Mouse (Mus musculus): ENCODE data around the gene Senp7.
A peak's percentile ranks its signal among the peaks of the same experiment; 100 is the strongest.
"Not testable (repeated sequence)": the region's sequence is repeated elsewhere in the genome, so short reads cannot be mapped to it uniquely, and the experiment has no call there.

Gene Senp7

DNA sequence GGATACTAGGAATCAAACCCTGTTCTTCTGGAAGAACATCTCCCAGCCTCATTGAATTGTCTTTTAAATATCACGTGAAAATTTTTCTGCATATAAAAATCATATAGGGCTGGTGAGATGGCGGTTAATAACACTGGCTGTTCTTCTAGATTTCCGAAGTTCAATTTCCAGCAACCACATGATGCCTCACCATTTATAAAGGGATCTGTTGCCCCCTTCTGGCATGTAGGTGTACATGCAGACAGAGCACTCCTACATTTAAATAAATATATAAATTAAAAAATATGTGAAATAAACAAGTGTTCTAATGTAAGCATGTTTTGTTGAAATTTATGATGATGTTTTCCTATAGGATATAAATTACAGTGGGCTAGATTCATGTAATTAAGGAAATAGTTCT lies 83.5 kb downstream of the Senp7 start:
- DNase-seq (ENCODE audit: extremely low read depth, low read depth, low spot score) = no peak

GRCm38 (mm10) chr16:56134149-56134548 lies 86.0 kb downstream of the Senp7 start:
- peak; percentile 36 for DNase-seq (ENCODE audit: extremely low read depth, low read depth, low spot score)

DNA sequence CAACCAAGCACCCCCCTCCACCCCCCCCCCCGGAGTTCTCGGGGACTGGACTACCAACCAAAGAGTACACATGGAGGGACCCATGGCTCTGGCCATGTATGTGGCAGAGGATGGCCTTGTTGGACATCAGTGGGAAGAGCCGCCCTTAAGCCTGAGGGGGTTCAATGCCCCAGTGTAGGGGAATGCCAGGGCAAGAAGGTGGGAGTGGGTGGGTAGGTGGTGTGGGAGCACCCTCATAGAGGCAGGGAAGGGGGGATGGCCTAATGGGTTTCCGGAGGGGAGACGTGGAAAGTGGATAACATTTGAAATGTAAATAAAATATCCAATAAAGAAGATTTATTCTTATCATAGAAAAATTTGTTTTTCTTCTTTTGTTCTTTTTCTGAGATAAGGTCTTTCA lies 89.5 kb downstream of the Senp7 start:
- DNase-seq (ENCODE audit: extremely low read depth, low read depth, low spot score) = not testable (repeated sequence)

DNA sequence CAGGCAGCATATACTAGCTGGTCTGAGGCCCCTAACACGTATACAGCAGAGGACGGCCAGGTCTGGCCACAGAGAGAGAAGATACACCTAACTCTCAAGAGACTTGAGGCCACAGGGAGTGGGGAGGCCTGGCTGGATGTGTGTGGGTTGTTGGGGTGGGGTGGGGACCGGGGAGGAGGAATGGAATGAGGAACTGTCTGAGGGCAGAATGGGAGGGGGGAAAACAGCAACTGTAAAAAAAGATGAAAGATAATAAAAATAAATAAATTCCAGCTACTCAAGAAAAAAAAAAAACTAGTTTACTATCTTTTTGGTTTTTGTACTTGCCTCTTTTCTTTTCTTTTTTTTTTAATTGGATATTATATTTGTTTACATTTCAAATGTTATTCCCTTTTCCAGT lies 91.8 kb downstream of the Senp7 start:
- DNase-seq (ENCODE audit: extremely low read depth, low read depth, low spot score) = no peak

- DNase-seq (ENCODE audit: extremely low read depth, low read depth, low spot score) = no peak
Observed at GRCm38 (mm10) chr16:56144876-56145555, 96.9 kb downstream of the Senp7 start.

DNA sequence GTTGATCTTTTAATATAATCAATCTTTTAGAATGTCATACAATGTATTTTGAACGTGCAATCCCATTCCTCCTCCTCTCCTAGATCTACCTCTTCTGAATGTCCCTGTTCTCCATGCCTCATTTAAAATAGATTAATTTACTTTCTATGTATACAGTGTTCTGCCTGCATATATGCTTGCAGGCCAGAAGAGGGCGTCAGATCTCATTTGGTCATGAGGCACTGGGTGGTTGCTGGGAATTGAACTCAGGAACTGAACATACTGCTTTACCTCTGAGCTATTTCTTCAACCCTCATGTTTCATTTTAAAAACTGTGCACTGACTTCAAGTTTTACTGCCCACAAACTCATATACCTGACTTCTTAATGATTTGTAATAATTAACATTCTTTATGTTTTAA lies 99.5 kb downstream of the Senp7 start:
- no peak for DNase-seq (ENCODE audit: extremely low read depth, low read depth, low spot score)

- DNase-seq (ENCODE audit: extremely low read depth, low read depth, low spot score) = peak; percentile 78
Observed at GRCm38 (mm10) chr16:56163466-56163865, 115.3 kb downstream of the Senp7 start.

DNA sequence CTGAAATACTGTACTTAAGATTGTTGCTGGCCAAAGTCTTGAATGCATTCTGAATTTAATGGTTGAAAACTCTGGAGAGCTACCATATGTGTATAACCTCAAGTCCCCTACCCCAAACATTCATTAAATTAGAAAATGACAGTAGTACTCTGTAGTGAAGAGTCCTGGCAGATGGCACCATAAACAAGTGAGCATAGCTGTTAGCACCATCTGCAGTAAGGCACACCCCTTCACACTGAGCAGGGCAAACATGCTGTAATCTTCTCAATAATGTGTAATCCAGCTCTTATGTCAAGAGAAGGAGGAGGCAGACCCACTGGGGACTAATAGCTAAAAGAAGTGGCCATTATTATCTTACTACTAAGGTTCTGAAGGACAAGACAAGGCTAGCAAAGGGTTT lies 122.1 kb downstream of the Senp7 start:
- DNase-seq (ENCODE audit: extremely low read depth, low read depth, low spot score) = no peak

DNA sequence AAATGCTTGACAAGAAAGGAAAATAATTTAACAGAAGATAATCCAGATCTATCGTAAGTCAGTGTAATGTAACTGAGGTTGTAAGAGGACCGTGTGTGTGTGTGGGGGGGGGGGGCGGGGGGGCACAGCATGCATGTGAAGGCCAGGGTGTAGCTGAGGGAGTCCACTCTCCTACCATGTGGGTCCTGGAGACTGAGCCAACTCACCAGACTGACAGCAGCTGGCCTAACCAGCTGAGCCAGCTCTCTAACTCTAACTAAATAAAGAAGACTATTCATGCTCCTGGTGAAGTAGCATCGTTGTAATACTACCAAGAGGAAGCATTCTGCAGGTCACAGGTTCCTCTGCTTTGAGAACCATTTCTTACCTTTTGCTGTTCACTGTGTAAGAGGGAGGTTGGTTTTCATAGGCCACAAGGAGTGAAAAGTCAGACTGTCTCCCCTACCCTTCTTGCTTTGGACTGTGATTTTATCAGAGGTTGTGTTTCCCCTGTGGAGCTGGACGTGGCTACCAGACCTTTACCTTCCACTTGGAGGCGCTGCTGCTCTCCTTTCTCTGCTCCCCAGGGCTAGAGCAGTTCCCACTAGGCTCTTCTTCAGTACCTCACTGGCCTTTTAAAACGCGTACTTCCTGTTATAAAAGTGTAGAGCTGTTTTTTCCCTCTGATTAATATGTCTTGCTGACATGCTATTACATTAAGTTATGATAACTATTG lies 127.9 kb downstream of the Senp7 start:
- no peak for DNase-seq (ENCODE audit: extremely low read depth, low read depth, low spot score)

DNA sequence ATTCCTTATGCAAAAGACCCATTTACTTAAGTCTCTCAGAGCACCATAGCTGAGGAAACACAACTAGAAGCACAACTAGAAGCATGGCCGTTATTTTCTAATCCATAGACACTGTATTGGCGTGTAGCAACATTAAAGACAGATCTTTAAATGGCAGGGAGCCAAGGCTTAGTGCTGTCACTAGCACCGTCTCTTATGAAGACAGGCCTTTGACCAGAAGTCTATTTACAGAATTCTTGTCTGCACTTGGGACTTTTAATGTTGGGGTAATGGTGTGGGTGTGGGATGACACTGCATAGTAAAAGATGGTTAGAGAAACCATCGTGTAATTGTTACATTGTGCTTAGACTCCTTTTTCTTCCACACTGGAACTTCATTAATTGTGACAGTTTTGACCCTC lies 138.7 kb downstream of the Senp7 start:
- no peak for DNase-seq (ENCODE audit: extremely low read depth, low read depth, low spot score)

DNA sequence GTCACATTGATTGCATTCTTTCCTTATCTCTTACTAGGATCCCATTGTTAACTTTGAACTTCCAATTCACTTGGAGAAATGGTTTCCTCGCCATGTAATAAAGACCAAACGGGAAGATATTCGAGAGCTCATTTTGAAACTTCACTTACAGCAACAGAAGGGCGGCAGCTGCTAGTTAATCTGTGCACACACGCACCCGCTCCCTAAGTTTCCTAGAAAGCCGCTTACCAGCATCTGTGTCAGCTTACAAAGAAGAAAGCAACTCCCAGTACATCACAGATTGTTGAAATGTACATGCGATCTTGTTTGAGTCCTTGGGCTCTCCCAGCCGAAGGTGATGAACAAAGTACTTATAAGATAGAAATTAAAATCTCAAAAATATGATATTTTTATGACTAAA lies 140.1 kb downstream of the Senp7 start:
- DNase-seq (ENCODE audit: extremely low read depth, low read depth, low spot score) = no peak

DNA sequence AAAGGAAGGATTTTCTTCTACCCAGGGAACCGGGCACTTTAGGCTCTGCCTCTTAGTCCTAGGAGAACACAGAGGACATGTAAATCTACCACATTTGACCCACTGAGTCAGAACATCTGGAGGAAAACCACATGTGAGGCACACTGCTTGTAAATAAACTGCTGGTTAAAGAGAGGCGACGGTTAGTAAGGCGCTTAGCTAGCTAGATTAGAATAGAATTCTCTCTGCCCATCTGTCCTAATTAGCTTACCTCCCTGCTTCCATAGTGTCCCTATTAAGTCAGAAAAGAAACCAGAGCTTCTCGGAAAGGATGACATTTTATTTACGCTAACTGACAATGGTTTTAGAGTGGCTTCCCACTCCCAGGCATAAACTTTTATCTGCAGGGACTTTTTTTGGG lies 155.9 kb downstream of the Senp7 start, which contains the start of gene Impg2:
Gene Impg2 (plus strand): TSS at position 263 of the 400 bp plus-strand sequence.
- no peak for DNase-seq (ENCODE audit: extremely low read depth, low read depth, low spot score)

DNA sequence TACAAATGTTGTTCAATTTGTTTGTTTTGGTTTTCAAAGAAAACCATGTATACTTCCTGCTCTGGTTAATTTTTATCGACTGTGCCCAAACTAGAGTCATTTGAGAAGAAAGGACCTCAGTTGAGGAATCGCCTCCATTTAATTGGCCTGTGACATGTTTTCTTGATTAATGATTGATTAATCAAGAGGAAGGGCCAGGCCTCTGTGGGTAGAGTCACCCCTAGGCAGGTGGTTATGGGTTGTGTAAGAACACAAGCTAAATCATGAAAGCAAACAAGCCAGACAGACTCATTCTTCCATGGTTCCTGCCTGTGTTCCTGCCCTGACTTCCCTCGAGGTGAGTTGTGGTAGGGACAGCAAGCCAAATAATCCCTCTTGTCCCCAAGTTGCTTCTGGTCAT lies 164.6 kb downstream of the Senp7 start:
- DNase-seq (ENCODE audit: extremely low read depth, low read depth, low spot score) = peak; percentile 16

DNA sequence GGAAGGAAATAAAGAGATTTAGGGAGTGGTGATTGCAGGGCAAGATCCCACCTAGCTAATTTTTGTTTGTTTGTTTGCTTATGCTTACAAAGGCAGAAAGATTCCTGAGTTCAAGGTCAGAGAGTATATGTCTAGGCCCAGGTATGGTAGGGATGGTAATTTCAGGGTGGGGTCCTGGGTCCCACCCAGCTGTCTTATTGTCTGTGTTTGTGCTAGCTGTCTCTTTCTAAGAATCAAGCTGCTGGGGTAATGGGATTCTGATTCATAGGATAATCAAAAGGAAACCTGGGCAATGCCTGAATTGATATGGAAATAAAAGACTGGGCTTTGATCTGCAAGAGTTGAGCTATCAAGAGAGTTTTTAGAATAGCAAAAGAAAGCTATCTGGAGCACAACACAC lies 179.5 kb downstream of the Senp7 start:
- DNase-seq (ENCODE audit: extremely low read depth, low read depth, low spot score) = no peak

DNA sequence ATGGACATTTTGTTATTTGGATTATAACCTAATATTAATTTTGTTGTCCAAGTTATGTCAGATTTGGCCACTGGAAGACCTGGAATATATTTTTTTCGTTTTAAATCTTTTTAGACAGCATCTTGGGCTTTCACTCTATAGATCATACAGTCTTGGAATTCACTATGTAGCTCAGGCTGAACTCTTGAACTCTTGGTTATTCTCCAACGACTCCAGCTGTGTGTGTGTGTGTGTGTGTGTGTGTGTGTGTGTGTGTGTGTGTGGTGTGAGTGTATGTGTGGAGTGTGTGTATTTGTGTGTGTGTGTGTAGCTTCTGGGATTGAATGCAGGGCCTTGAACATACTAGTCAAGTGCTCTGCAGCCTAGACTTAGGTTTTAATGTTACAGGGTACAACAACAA lies 181.3 kb downstream of the Senp7 start:
- no peak for DNase-seq (ENCODE audit: extremely low read depth, low read depth, low spot score)

GRCm38 (mm10) chr16:56231300-56231699 lies 183.2 kb downstream of the Senp7 start:
- no peak for DNase-seq (ENCODE audit: extremely low read depth, low read depth, low spot score)

DNA sequence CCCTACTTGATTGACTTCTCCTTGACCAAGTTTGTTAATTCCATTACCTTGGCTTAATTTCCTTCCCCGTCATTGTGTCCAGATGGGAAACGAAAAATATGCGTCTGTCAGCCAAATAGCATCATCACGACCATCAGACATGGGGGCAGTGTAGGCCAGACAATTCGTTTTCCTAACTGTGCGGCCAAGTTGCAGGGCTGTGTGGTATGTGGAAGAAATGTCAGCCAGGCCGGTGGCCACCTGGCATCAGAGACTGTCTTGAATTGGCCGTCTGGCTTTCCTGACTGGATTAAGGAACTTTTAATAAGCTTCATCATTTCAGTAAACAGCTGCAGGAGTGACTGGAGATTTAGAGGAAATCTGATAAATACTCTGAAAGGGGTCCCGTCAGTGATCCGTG lies 184.6 kb downstream of the Senp7 start:
- DNase-seq (ENCODE audit: extremely low read depth, low read depth, low spot score) = no peak

Data from fat pad, adult 2 months (tissue).